Mouse (Mus musculus): ENCODE data around the gene Gse1. TPM values are rescaled to one million over a fixed set of nuclear protein-coding genes. Genes with fewer than 3 reads are reported as not detected.
A peak's percentile ranks its signal among the peaks of the same experiment; 100 is the strongest.

Gene Gse1
- polyA plus RNA-seq, 1 experiment from 2014 or later: 22.2 TPM

- Histone ChIP-seq H3K27me3 (ENCODE audit: control insufficient read depth, insufficient read depth, low read length) (no peaks in the 10 kb centered on the region), H3K9ac (ENCODE audit: low read length) (no peak overlapping the region), H3K9me3 (ENCODE audit: control insufficient read depth, low read length) (no peaks in the 10 kb centered on the region), H3K27ac (ENCODE audit: low read depth, low read length) (peak overlapping the region; percentile 72; the same call in 1 of the 2 replicates), H3K4me2 (ENCODE audit: low read depth, low read length, severe bottlenecking) (no peak overlapping the region), H3K36me3 (ENCODE audit: control insufficient read depth, insufficient read depth, low read length) (no peaks in the 10 kb centered on the region), H3K4me3 (ENCODE audit: low read depth, low read length) (no peak overlapping the region), H3K4me1 (replicated peaks; ENCODE audit: control insufficient read depth, insufficient read depth, low read length) (peaks cover 33% of the 10 kb centered on the region)
- DNase-seq (ENCODE audit: low spot score): no peak
- WGBS: 47% methylated on average over 4 of the region's 4 CpGs
- peak; percentile 11; the same call in 1 of the 2 replicates for ATAC-seq (replicated peaks; ENCODE audit: low FRiP score)
These were observed 148.0 kb downstream of the Gse1 start for GRCm38 (mm10) chr8:120376215-120376614.

- H3K4me1 ChIP-seq (replicated peaks; ENCODE audit: control insufficient read depth, insufficient read depth, low read length): peaks cover 38% of the 10 kb centered on the region
- H3K9me3 ChIP-seq (ENCODE audit: control insufficient read depth, low read length): no peaks in the 10 kb centered on the region
- no peaks in the 10 kb centered on the region for H3K27me3 ChIP-seq (ENCODE audit: control insufficient read depth, insufficient read depth, low read length)
- H3K4me2 ChIP-seq (ENCODE audit: low read depth, low read length, severe bottlenecking): no peak overlapping the region
- peak overlapping the region; percentile 72 for H3K27ac ChIP-seq (ENCODE audit: low read depth, low read length)
- H3K9ac ChIP-seq (ENCODE audit: low read length): no peak overlapping the region
- ATAC-seq (replicated peaks; ENCODE audit: low FRiP score) (no peak), DNase-seq (ENCODE audit: low spot score) (no peak)
- no peak overlapping the region for H3K4me3 ChIP-seq (ENCODE audit: low read depth, low read length)
- H3K36me3 ChIP-seq (ENCODE audit: control insufficient read depth, insufficient read depth, low read length): no peaks in the 10 kb centered on the region
- WGBS: 62% methylated on average over 22 of the region's 22 CpGs
These were observed 148.9 kb downstream of the Gse1 start for GRCm38 (mm10) chr8:120376847-120377802.

GRCm38 (mm10) chr8:120377803-120378189, 149.5 kb downstream of the Gse1 start:
- Histone ChIP-seq H3K4me2 (ENCODE audit: low read depth, low read length, severe bottlenecking) (no peak overlapping the region), H3K4me3 (ENCODE audit: low read depth, low read length) (no peak overlapping the region), H3K27ac (ENCODE audit: low read depth, low read length) (no peak overlapping the region), H3K9me3 (ENCODE audit: control insufficient read depth, low read length) (no peaks in the 10 kb centered on the region), H3K9ac (ENCODE audit: low read length) (no peak overlapping the region), H3K27me3 (ENCODE audit: control insufficient read depth, insufficient read depth, low read length) (no peaks in the 10 kb centered on the region), H3K4me1 (replicated peaks; ENCODE audit: control insufficient read depth, insufficient read depth, low read length) (peaks cover 38% of the 10 kb centered on the region), H3K36me3 (ENCODE audit: control insufficient read depth, insufficient read depth, low read length) (no peaks in the 10 kb centered on the region)
- 70% methylated on average over 7 of the region's 7 CpGs for WGBS
- ATAC-seq (replicated peaks; ENCODE audit: low FRiP score): no peak
- no peak for DNase-seq (ENCODE audit: low spot score)

- Histone ChIP-seq H3K9me3 (ENCODE audit: control insufficient read depth, low read length) (no peaks in the 10 kb centered on the region), H3K4me2 (ENCODE audit: low read depth, low read length, severe bottlenecking) (no peak overlapping the region), H3K36me3 (ENCODE audit: control insufficient read depth, insufficient read depth, low read length) (no peaks in the 10 kb centered on the region), H3K4me1 (replicated peaks; ENCODE audit: control insufficient read depth, insufficient read depth, low read length) (peaks cover 38% of the 10 kb centered on the region), H3K9ac (ENCODE audit: low read length) (no peak overlapping the region), H3K4me3 (ENCODE audit: low read depth, low read length) (no peak overlapping the region), H3K27ac (ENCODE audit: low read depth, low read length) (no peak overlapping the region), H3K27me3 (ENCODE audit: control insufficient read depth, insufficient read depth, low read length) (no peaks in the 10 kb centered on the region)
- DNase-seq (ENCODE audit: low spot score) (no peak), ATAC-seq (replicated peaks; ENCODE audit: low FRiP score) (no peak)
- 57% methylated on average over 16 of the region's 16 CpGs for WGBS
These were observed 150.1 kb downstream of the Gse1 start for GRCm38 (mm10) chr8:120378306-120378705.

- Histone ChIP-seq H3K27me3 (ENCODE audit: control insufficient read depth, insufficient read depth, low read length) (no peaks in the 10 kb centered on the region), H3K27ac (ENCODE audit: low read depth, low read length) (no peak overlapping the region), H3K4me1 (replicated peaks; ENCODE audit: control insufficient read depth, insufficient read depth, low read length) (peaks cover 34% of the 10 kb centered on the region), H3K9me3 (ENCODE audit: control insufficient read depth, low read length) (no peaks in the 10 kb centered on the region), H3K36me3 (ENCODE audit: control insufficient read depth, insufficient read depth, low read length) (no peaks in the 10 kb centered on the region), H3K9ac (ENCODE audit: low read length) (no peak overlapping the region), H3K4me2 (ENCODE audit: low read depth, low read length, severe bottlenecking) (no peak overlapping the region), H3K4me3 (ENCODE audit: low read depth, low read length) (no peak overlapping the region)
- whole genome bisulfite sequencing: 33% methylated on average over 3 of the region's 3 CpGs
- ATAC-seq (replicated peaks; ENCODE audit: low FRiP score): no peak
- no peak for DNase-seq (ENCODE audit: low spot score)
These were observed 150.8 kb downstream of the Gse1 start for GRCm38 (mm10) chr8:120379015-120379414.

- DNase-seq (ENCODE audit: low spot score) (no peak), ATAC-seq (replicated peaks; ENCODE audit: low FRiP score) (0 out of 2 replicates have a peak, but pooled peaks have one; percentile 23)
- no peaks in the 10 kb centered on the region for H3K27me3 ChIP-seq (ENCODE audit: control insufficient read depth, insufficient read depth, low read length)
- no peak overlapping the region for H3K4me2 ChIP-seq (ENCODE audit: low read depth, low read length, severe bottlenecking)
- peaks cover 15% of the 10 kb centered on the region for H3K4me1 ChIP-seq (replicated peaks; ENCODE audit: control insufficient read depth, insufficient read depth, low read length)
- no peak overlapping the region for H3K4me3 ChIP-seq (ENCODE audit: low read depth, low read length)
- H3K9ac ChIP-seq (ENCODE audit: low read length): no peak overlapping the region; the same call in 1 of the 2 replicates
- no peaks in the 10 kb centered on the region for H3K36me3 ChIP-seq (ENCODE audit: control insufficient read depth, insufficient read depth, low read length)
- WGBS: 22% methylated on average over 4 of the region's 4 CpGs
- no peak overlapping the region for H3K27ac ChIP-seq (ENCODE audit: low read depth, low read length)
- no peaks in the 10 kb centered on the region; the same call in 1 of the 2 replicates for H3K9me3 ChIP-seq (ENCODE audit: control insufficient read depth, low read length)
These were observed 153.6 kb downstream of the Gse1 start for GRCm38 (mm10) chr8:120381865-120382264.

- Histone ChIP-seq H3K4me2 (ENCODE audit: low read depth, low read length, severe bottlenecking) (no peak overlapping the region), H3K9me3 (ENCODE audit: control insufficient read depth, low read length) (no peaks in the 10 kb centered on the region; the same call in 1 of the 2 replicates), H3K4me1 (replicated peaks; ENCODE audit: control insufficient read depth, insufficient read depth, low read length) (peaks cover 8% of the 10 kb centered on the region; the same call in 1 of the 2 replicates), H3K36me3 (ENCODE audit: control insufficient read depth, insufficient read depth, low read length) (no peaks in the 10 kb centered on the region), H3K9ac (ENCODE audit: low read length) (no peak overlapping the region; the same call in 1 of the 2 replicates), H3K27me3 (ENCODE audit: control insufficient read depth, insufficient read depth, low read length) (no peaks in the 10 kb centered on the region), H3K4me3 (ENCODE audit: low read depth, low read length) (no peak overlapping the region), H3K27ac (ENCODE audit: low read depth, low read length) (no peak overlapping the region)
- ATAC-seq (replicated peaks; ENCODE audit: low FRiP score): no peak
- 79% methylated on average over 19 of the region's 19 CpGs for WGBS
- DNase-seq (ENCODE audit: low spot score): no peak
These were observed 154.4 kb downstream of the Gse1 start for GRCm38 (mm10) chr8:120382436-120383203.

- no peaks in the 10 kb centered on the region for H3K36me3 ChIP-seq (ENCODE audit: control insufficient read depth, insufficient read depth, low read length)
- H3K4me2 ChIP-seq (ENCODE audit: low read depth, low read length, severe bottlenecking): no peak overlapping the region
- 84% methylated on average over 6 of the region's 6 CpGs for WGBS
- no peak overlapping the region for H3K4me3 ChIP-seq (ENCODE audit: low read depth, low read length)
- no peak for DNase-seq (ENCODE audit: low spot score)
- H3K9me3 ChIP-seq (ENCODE audit: control insufficient read depth, low read length): no peaks in the 10 kb centered on the region; the same call in 1 of the 2 replicates
- H3K27ac ChIP-seq (ENCODE audit: low read depth, low read length): no peak overlapping the region
- no peaks in the 10 kb centered on the region for H3K27me3 ChIP-seq (ENCODE audit: control insufficient read depth, insufficient read depth, low read length)
- H3K9ac ChIP-seq (ENCODE audit: low read length): no peak overlapping the region
- peaks cover 8% of the 10 kb centered on the region; the same call in 1 of the 2 replicates for H3K4me1 ChIP-seq (replicated peaks; ENCODE audit: control insufficient read depth, insufficient read depth, low read length)
- no peak for ATAC-seq (replicated peaks; ENCODE audit: low FRiP score)
These were observed 154.9 kb downstream of the Gse1 start for GRCm38 (mm10) chr8:120383204-120383560.
